Mouse (Mus musculus) layer of hippocampus, postnatal 14 days (tissue): ENCODE results near the gene Uroc1. TPM values are rescaled to one million over a fixed set of nuclear protein-coding genes. Genes with fewer than 3 reads are reported as not detected.

Experiments
- DNase-seq, 2 experiments: peaks; one replicate each; pipeline ENCODE4 v3.0.0; 2021 to 2022; ENCODE audit warnings: low spot score in 2 of 2, mixed read lengths in 1 of 2
- total RNA-seq, 2 experiments: library from RNA; stranded (reverse); gene quantifications; 2 replicates each; pipeline ENCODE4 v1.2.3; 2021

The Uroc1 gene
- total RNA-seq, 2 experiments from 2014 or later = not detected

DNA sequence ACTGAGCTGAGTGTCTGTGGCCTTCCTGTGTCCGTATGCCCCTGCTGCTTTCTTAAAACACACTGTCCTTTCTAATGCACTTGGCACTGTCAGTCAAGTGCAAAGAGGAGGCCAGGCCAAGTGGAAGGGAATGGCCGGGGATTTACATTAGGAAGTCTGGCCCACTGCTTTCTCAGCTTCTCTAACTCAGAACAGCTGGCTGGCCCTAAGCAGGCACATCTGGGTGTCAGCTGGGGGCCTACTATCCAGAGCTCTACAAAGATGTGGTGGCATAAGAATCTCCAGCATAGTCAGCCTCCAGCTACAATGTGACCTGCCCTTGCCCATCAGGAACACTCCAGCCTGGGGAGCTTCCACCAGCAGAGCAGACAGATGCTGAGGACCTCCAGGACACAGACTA is 16.9 kb downstream of the Uroc1 start:
- no peak for DNase-seq

DNA sequence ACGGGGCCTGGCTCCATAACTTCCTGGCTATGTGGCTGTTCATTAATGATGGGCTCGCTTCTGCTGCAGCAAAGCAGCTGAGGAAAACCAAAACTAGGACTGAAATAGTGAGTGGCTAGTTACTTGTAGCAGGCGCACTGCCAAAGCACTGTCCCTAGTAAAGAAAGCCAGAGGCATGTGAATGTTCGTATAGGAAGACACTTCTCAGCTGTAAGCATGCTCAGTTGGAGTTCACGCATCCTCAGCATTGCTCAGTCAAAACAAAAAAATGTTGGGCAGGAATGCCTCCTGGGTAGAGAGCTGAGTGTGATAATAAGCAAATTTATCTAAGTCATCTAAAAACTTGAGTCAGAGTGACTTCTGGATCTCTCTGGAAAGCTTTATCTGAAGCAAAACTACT is 25.1 kb downstream of the Uroc1 start:
- no peak for DNase-seq

DNA sequence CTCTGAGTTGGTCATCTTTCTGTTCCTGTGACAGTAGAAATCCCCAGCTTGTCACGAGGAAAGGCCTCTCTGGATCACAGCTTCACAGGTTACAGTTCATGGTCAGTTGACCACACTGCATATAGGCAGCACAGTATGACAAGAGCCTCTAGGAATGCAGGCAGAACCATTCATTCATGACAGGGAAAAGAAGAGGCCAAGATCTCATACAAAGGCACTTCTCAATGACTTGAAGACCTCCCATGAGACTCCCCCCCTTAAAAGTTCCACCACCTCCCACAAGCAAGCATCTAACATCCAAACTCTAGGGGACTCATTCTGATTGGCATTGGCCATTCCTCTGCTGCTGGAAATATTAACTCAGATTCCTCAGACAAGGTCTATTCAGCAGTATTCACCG is 26.4 kb downstream of the Uroc1 start:
- DNase-seq = no peak

DNA sequence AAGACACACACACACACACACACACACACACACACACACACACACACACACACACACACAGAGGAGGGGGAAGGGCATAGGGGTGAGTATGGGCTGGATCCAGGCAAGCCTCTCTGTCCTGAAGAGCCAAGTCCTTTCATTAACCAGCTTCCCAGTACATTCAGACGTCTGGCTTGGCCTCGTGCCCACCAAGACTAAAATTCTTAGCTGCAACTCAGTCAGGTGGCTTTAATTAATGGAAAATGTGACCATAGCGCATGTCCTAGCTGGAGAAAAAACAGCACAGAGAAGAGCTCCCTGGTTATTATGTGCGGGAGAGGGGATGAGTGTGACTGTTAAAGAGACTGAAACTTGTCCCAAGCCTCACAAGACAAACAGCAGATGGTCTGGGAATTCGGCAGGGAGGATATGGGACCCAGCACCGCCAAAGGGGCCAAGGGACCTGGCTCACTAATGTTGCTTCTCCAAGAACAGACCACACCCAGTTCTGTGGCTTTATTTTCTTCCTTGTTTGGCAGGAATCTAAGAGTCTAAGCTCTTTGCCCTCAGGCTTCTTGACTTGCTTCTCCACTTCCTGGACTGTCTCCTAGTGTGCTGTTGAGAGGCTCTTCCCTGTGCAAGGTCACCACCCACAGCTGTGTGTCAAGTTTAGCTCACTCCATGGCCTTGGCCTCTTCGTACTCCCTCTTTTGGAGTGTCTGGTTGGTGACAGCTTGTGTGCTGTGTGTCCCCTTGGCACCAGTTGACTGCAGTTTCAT is 27.1 kb downstream of the Uroc1 start:
- no peak for DNase-seq

GRCm38 (mm10) chr6:90360922-90361614 is 28.0 kb downstream of the Uroc1 start:
- no peak for DNase-seq

DNA sequence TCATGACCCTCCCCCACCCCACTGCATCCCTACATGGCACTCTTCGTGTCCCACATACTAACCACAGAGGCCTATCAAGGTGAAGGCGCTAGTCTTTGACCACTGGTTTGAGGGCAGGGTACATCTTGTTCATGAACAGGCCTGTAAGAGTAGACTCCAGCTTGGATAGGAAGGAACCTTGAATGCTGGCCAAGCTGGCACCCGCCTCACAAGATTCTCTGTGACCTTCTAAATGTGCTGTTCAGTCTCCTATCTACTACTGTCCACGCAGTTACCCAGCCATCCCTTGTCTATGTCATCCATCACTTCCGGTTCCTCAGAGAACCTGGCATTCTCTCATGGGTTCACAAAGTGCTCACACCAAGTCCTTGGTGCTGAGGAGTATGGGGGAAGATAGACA is 30.2 kb downstream of the Uroc1 start:
- no peak for DNase-seq

- DNase-seq = peak; percentile 99 to 100
Observed at GRCm38 (mm10) chr6:90368976-90369724, 36.1 kb downstream of the Uroc1 start, which contains the start of gene Zxdc. Gene Zxdc, plus strand, starts transcription at chr6:90369492.

GRCm38 (mm10) chr6:90369725-90370553 is 36.9 kb downstream of the Uroc1 start:
- DNase-seq = peak in 1 of 2 experiments; percentile 40

DNA sequence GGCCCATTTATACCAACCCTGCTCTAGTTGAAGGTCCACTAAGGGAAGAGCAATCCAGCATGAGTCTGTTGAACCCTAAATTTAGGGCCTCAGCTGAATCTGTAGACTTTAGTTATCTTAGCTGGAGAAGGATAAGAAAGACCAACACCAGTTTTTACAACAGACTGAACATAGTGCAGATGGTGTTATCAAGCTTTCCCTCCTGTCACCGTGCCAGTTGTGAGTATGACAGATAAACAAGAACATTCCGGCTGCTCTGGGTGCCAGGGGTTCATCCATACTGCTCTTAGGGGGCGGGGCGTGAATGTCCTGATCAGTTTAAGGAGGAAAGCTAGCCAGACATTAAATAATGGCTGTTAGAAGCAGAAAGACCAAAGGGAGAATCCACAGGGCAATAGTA is 41.6 kb downstream of the Uroc1 start:
- peak in 1 of 2 experiments; percentile 47 for DNase-seq

DNA sequence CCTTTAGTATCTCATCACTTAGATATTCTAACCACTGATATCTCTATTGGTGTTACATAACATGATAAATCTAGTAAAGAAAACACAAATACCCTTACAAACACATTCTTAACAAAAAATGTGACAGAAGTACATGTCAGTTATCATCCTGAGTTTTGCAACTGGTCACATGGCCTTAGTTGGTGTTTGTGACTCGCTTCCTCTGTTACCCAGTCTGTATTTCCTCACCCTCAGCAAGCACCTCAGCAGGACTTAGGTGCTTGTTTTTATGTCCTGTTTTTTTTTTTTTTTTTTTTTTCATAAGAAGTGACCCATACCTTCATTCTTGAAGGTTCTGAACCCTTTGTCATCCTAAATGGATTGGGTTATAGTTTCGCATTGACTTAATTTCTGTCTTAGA is 44.6 kb downstream of the Uroc1 start:
- DNase-seq = no peak

- no peak for DNase-seq
Observed at GRCm38 (mm10) chr6:90381465-90381864, 48.4 kb downstream of the Uroc1 start.

DNA sequence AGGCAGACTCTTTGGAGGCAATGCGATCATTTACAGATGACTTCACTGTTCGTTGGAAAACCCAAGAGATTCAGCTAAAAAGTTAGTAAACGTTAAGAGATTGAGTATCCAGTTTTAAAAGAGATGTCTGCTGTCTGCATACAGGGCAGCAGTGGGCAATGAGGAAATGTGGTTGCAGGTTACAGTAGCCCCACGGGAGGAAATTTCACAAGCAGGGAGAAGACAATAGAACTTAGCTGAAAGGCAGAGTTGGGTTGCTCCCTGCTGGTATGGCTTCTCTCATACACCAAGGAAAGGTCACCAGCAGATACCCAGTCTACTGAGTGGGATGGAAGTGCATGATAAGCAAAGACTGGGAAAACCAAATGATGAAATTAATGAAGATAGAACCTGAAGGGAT is 57.5 kb downstream of the Uroc1 start:
- no peak for DNase-seq

GRCm38 (mm10) chr6:90393948-90394347 is 60.9 kb downstream of the Uroc1 start:
- no peak for DNase-seq

DNA sequence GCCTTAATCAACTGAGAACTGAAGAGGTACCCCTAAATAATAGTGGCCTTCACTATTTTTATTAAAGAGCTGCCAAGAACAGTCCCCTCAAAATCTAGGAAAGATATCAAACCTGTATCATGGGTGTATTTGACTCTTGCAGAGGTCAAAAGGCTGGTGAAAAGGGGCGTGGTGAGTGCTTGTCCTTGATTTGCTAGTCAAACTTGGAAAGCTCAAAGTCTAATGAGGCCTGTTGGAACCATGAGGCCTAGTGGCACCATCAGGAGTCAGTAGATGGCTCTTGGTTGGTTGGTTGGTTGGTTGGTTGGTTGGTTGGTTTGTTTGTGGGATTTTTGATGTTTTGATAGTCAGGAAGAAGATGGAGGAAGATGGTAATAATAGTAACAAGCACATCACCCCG is 62.7 kb downstream of the Uroc1 start:
- no peak for DNase-seq

DNA sequence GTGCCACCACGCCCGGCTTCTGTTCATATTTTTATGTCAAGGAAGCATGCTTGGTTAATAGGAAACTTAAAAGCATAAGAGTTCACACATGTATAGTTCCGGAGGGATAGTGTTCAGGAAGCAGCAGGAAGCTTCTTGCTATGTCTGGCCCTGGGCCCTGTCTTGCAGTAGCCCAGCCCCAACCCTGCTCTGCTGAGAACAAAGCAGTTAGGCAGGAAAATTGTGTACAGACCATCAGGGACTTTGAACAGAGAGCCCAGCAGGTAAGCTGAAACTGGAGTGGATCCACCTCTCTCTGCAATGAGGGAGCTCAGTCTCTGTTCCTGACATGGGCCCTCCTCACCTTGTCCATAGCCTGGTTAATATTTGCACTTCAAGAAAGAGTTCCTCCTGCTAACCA is 64.2 kb downstream of the Uroc1 start:
- DNase-seq = no peak

GRCm38 (mm10) chr6:90408632-90409031 is 75.5 kb downstream of the Uroc1 start:
- no peak for DNase-seq

GRCm38 (mm10) chr6:90410972-90411371 is 77.9 kb downstream of the Uroc1 start:
- no peak for DNase-seq

DNA sequence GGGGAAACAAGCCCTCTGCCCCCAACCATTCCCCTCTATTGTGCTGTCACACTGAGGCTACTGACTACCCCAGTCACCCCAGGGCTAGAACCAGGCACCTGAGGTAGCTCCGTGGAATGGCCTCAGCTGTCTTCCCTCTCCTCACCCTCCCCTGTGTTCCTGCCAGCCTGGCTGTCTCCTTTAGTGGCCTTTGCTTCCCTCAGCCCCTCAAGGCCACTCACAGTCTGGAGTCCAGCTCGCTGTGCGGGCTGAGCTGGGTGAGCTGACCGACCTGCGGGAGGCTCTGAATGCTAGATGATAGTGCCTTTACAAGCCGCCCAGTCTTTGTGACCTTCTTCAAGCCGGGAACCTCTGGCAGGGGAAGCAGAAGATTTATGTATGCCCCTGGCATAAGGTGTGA is 78.8 kb downstream of the Uroc1 start:
- DNase-seq = no peak
